Mouse (Mus musculus) liver, adult 2 months (tissue): Measurements from ENCODE around the gene Tnfrsf23.

Source experiments
- CTCF ChIP-seq: fragments of 200-500 bp; IDR thresholded peaks from 2 replicates; pipeline ENCODE4 v1.5.1; 2011; ENCODE audit warnings: low read depth, low read length, control low read depth
- POLR2A ChIP-seq: fragments of 200-500 bp; IDR thresholded peaks from 2 replicates; pipeline ENCODE4 v1.6.1; 2011; ENCODE audit warnings: low read length, control low read depth; ENCODE audit not compliant: insufficient read depth; ENCODE audit errors: extremely low read depth

DNA sequence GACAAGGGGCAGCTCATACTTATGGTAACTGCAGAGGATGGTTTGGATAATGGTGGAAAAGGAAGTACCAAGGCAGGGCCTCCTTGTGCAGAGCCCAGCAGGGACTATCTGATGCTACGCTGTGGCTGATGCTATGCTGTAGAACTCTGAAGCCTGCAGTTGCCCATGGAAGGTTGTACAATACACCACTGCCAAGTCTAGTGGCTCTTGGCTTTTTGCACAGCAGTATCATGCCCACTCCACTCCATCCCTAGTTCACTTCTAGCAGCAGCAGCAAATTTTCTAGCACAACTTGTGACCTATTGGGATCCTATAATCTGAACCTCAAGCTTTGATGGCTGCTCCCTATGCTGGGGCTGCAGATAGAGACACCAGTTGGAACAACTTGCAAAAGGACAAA, 4.1 kb downstream of the Tnfrsf23 start:
- no peak for TF ChIP-seq POLR2A
- TF ChIP-seq CTCF: no peak
